Mouse (Mus musculus) frontal cortex, postnatal 36 days (tissue): ENCODE measurements around the gene Ccz1.

Source experiments
- DNase-seq, 2 experiments: peaks; one replicate each; pipeline ENCODE4 v3.0.0; 2022; ENCODE audit warnings: low spot score in 2 of 2

Gene Ccz1

DNA sequence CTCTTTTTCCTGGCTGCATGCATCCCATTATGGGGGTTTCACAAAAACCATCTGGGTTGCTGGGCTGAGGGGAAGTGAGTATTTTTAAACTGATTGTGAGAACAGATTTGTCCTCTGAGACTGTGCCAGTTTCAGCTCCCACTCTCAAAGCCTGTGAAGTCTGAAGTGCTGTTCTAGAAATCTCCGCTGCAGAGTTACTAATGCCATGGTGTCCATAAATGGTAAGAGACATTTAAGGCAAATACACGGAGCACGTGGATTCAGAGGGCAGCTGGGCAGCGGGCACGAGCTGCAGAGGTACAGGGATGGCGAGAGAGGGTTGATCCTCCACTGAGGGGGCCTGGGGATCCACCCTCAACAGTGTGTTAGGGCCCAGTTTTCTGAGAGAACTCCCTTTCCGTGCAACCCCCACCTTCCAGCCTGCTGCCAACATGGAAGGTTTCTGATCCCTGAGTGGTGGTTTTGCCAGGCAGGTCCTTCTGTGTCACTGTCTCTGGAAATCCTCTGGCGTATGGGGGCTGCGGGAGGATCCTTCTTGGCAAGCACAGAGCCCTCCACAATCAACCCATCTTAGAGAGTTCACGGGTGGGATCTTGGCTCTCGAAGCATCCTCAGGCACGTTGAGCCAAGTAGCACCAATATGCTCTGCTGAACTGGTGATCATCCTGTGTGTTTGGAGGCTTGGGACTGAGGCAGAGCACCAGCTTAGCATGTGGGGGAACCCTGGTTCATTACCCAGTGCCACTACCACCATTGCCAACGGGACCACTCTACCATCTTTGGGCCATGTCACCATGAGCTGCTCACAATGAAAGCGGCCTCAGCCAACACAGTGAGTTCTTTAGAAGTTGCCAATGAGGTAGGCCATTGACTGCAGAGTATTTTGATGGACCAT, 71.2 kb downstream of the Ccz1 start:
- DNase-seq: peak; percentile 80 to 94

DNA sequence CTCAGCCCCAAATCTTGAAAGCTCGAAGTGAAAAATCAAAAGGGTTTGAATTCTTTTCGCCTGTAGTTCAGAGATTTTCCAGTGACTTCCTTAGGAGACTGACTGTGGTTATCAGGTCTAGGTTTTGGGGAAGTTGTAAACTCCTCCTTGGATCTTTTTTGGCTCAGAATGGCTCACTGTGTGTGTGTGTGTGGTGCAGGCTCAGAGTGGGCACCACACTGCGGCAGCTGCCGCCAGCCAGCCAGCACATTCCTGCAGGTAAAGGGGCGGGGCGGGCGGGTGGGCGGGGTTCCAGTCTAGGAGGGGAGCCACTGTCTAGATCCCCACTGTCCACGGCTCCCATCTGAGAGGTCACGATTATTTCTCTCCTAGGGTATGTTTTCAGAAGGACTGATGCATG, 73.1 kb downstream of the Ccz1 start:
- no peak for DNase-seq
